Mouse (Mus musculus) hindbrain, embryonic 11.5 days (tissue): ENCODE measurements around the gene Slc6a20b. TPM values are rescaled to one million over a fixed set of nuclear protein-coding genes. Genes with fewer than 3 reads are reported as not detected.

Experiments used
- ATAC-seq: fragments of 200-750 bp; cut with Nextera tagmentation; 2 replicates; pipeline ENCODE4 v1.8.0; 2017; ENCODE audit warnings: mild to moderate bottlenecking, moderate TSS enrichment, moderate library complexity; ENCODE audit not compliant: low FRiP score
- DNase-seq: peaks from one replicate; pipeline ENCODE4 v3.0.0-alpha.2; 2015; ENCODE audit warnings: low spot score
- H3K27ac ChIP-seq: fragments of 300-500 bp; sonication (generic); 2 replicates; pipeline ENCODE4 v1.5.1; 2014; ENCODE audit warnings: mild to moderate bottlenecking, low read depth, low read length
- H3K27me3 ChIP-seq: fragments of 300-500 bp; sonication (generic); 2 replicates; pipeline ENCODE4 v1.6.1; 2014; ENCODE audit warnings: mild to moderate bottlenecking, low read length, moderate library complexity, mixed read lengths; ENCODE audit not compliant: control insufficient read depth, insufficient read depth
- H3K36me3 ChIP-seq: fragments of 300-500 bp; sonication (generic); 2 replicates; pipeline ENCODE4 v1.6.1; 2014; ENCODE audit warnings: mild to moderate bottlenecking, low read length, moderate library complexity, mixed read lengths; ENCODE audit not compliant: control insufficient read depth, insufficient read depth
- H3K4me1 ChIP-seq: fragments of 300-500 bp; sonication (generic); replicated peaks from 2 replicates; pipeline ENCODE4 v1.6.1; 2014; ENCODE audit warnings: low read length, mixed read lengths; ENCODE audit not compliant: control insufficient read depth, insufficient read depth
- H3K4me2 ChIP-seq: fragments of 300-500 bp; sonication (generic); replicated peaks from 2 replicates; pipeline ENCODE4 v1.6.1; 2014; ENCODE audit warnings: mild to moderate bottlenecking, low read depth, low read length
- H3K4me3 ChIP-seq: fragments of 300-500 bp; sonication (generic); 2 replicates; pipeline ENCODE4 v1.5.1; 2014; ENCODE audit warnings: low read depth, low read length
- H3K9ac ChIP-seq: fragments of 300-500 bp; sonication (generic); 2 replicates; pipeline ENCODE4 v1.6.1; 2014; ENCODE audit warnings: low read depth, low read length
- H3K9me3 ChIP-seq: fragments of 300-500 bp; sonication (generic); 2 replicates; pipeline ENCODE4 v1.6.1; 2016; ENCODE audit warnings: low read length; ENCODE audit not compliant: control insufficient read depth
- WGBS: fragments of 180-500 bp; shearing (Covaris S2); extraction: QIAGEN DNeasy Blood & Tissue Kit; methylation state at CpG from one replicate; pipeline ENCODE4 v1.1.7; 2014; 5-methylcytosine and 5-hydroxymethylcytosine counted together
- polyA plus RNA-seq: library from polyadenylated mRNA; unstranded; fragments of >200 nt; fragmentation: Nextera tagmentation; extraction: Ambion mirVana; gene quantifications from 2 replicates; pipeline ENCODE4 v1.2.1, GENCODE M21; 2014

The Slc6a20b gene
- polyA plus RNA-seq, 1 experiment from 2014 or later = 0.22 TPM

DNA sequence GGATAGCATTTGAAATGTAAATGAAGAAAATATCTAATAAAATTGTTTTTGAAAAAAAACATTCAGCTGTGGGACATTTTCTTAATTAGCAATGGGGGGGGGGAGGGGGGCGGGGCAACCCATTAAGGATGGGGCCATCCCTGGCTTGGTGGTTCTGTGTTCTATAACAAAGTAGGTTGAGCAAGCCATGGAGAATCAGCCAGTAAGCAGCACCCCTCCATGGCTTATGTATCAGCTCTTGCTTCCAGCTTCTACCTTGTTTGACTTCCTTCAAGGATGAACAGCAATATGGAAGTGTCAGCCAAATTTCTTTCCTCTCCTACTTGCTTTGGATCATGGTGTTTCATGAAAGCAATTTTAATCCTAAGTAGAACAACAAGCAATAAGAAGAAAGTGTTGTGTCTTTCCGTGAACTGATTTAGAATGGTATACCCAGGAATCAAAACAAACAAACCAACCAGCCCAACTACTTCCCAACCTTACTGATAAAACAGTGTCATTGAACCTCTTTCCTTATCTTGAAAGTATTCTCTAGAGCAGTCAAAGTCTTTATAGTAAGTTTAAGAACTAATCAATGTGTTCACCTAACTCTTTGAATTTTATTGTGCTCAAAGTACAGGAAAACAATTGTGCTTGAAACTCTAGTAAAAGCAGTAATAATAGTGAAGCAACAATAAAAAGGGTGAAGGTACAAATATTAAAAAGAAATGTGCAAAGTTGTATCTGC, 17.6 kb upstream of the Slc6a20b start:
- Histone ChIP-seq H3K36me3 (no peaks in the 10 kb centered on the region), H3K27me3 (no peaks in the 10 kb centered on the region), H3K4me3 (no peak overlapping the region), H3K4me1 (no peaks in the 10 kb centered on the region), H3K9me3 (no peaks in the 10 kb centered on the region), H3K4me2 (no peak overlapping the region), H3K9ac (no peak overlapping the region), H3K27ac (no peak overlapping the region)
- WGBS = 78% methylated on average over 2 of the region's 2 CpGs
- DNase-seq = no peak
- ATAC-seq = no peak

DNA sequence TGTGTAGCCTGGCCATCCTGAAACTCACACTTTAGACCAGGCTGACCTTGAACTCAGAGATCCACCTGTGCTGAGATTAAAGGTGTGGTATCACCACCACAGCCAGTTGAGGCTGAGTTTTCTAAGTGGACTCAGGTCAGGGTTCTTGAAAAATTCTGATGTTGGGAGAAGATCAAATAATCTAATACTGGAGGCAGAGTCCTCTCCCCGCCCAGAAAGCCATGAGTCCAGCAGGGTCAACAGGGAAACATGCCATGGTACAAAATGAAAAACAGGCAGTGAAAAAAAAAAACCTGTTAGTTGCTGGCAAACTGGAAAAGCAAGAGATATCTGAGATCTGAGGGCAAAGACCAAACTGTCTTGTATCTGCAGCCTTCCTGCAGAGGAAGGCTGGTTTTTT, 7.7 kb upstream of the Slc6a20b start:
- 82% methylated on average over 1 of the region's 1 CpGs for WGBS
- DNase-seq (no peak), ATAC-seq (no peak)
- no peaks in the 10 kb centered on the region for H3K27me3 ChIP-seq
- H3K36me3 ChIP-seq = no peaks in the 10 kb centered on the region
- no peaks in the 10 kb centered on the region for H3K4me1 ChIP-seq
- no peak overlapping the region for H3K9ac ChIP-seq
- no peak overlapping the region for H3K27ac ChIP-seq
- H3K4me2 ChIP-seq = no peak overlapping the region
- H3K4me3 ChIP-seq = no peak overlapping the region
- no peaks in the 10 kb centered on the region for H3K9me3 ChIP-seq

DNA sequence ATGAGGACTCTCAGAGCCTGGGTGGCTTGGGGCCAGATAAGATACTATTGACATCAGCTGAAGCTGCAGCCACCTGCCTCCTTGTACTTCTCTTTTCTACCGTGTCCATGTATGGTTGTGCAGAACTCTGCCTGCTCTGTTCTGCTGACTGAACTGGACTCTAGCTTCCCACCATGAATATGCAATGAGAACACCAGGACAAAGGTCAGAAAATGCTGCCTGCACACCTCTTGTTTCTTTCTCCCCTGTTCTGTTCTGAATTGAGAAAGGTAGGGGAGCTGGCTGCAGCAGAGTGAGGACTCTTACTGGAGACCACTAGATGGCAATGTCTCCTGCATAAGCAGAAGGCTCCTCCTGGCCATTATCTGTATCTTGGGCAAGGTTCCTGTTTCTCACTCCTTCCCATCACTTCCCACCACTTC, 6.3 kb upstream of the Slc6a20b start:
- Histone ChIP-seq H3K27ac (no peak overlapping the region), H3K27me3 (no peaks in the 10 kb centered on the region), H3K4me1 (no peaks in the 10 kb centered on the region), H3K9ac (no peak overlapping the region), H3K9me3 (no peaks in the 10 kb centered on the region), H3K4me2 (no peak overlapping the region), H3K36me3 (no peaks in the 10 kb centered on the region), H3K4me3 (no peak overlapping the region)
- ATAC-seq = no peak
- DNase-seq = peak; percentile 36
- WGBS = 96% methylated on average over 1 of the region's 1 CpGs

DNA sequence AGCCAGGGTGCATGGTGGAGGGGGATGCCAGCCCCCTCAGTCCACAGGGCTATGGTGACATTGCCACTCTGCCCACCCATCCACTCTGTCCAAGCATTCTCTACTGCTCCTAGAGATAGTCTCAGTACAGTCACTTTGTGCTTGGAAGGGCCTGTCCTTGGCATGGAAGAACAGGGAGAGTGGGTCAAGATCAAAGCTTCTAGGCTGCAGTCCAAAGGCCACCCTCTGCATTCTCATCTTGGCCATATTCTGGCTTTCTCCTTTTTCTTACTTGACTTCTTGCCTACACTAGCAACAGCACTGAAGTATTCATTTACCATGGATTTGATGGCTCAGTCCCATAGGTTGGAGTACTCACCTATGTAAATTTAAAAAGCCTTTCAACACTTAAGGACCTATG, 5.9 kb upstream of the Slc6a20b start:
- no peak overlapping the region for H3K27ac ChIP-seq
- DNase-seq = no peak
- no peaks in the 10 kb centered on the region for H3K9me3 ChIP-seq

DNA sequence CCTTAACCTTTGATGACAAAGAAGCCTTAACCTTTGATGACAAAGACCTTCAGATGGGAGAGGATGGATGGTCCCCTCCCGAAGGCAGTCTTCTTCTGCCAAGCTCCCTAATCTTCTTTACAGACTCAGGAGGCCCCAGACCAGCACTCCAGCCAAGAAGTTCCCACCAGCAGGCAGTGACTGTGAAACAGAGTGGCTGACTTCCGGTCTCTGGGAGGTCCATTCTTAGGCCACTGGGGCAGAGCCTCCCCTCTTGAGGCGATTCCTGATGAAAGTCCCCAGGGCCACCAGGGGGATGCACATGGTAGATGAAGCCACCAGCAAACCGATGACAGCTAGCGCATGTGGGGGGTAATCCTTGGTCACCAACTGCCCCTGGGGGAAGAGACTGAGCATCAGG, 4.4 kb upstream of the Slc6a20b start:
- Histone ChIP-seq H3K4me3 (no peak overlapping the region), H3K4me2 (no peak overlapping the region), H3K4me1 (no peaks in the 10 kb centered on the region), H3K9ac (no peak overlapping the region), H3K27ac (no peak overlapping the region), H3K9me3 (no peaks in the 10 kb centered on the region), H3K36me3 (no peaks in the 10 kb centered on the region), H3K27me3 (no peaks in the 10 kb centered on the region)
- 69% methylated on average over 5 of the region's 5 CpGs for WGBS
- no peak for DNase-seq
- ATAC-seq = no peak

More for the DNA sequence above, 5.9 kb upstream of the Slc6a20b start:
- no peak for ATAC-seq
- H3K4me3 ChIP-seq = no peak overlapping the region
- H3K36me3 ChIP-seq = no peaks in the 10 kb centered on the region
- no peak overlapping the region for H3K9ac ChIP-seq
- H3K4me1 ChIP-seq = no peaks in the 10 kb centered on the region
- no peaks in the 10 kb centered on the region for H3K27me3 ChIP-seq
- H3K4me2 ChIP-seq = no peak overlapping the region

DNA sequence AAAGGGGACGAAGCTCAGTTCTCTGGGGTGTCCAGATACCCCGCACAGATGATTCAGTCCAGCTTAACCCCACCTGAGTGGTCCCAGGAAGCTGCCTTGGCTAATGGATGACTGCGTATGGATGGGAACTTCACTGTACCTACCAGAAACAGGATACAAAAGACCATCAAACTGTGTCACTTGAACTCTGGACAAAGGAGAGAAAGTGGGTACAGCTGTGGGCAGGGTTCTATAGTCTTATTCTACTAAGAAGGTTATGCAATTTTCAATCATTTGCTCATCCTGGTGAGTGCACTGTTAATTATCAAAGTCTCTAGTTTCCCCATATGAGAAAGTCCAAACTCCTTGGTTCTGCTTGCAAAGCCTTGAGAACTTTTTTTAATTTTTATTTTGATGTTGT, 628 bp upstream of the Slc6a20b start:
- ATAC-seq (no peak), DNase-seq (no peak)
- H3K36me3 ChIP-seq = no peaks in the 10 kb centered on the region
- H3K4me2 ChIP-seq = no peak overlapping the region
- H3K4me3 ChIP-seq = no peak overlapping the region
- no peaks in the 10 kb centered on the region for H3K9me3 ChIP-seq
- H3K9ac ChIP-seq = no peak overlapping the region
- 83% methylated on average over 3 of the region's 3 CpGs for WGBS
- no peaks in the 10 kb centered on the region for H3K4me1 ChIP-seq
- H3K27me3 ChIP-seq = no peaks in the 10 kb centered on the region
- H3K27ac ChIP-seq = no peak overlapping the region

DNA sequence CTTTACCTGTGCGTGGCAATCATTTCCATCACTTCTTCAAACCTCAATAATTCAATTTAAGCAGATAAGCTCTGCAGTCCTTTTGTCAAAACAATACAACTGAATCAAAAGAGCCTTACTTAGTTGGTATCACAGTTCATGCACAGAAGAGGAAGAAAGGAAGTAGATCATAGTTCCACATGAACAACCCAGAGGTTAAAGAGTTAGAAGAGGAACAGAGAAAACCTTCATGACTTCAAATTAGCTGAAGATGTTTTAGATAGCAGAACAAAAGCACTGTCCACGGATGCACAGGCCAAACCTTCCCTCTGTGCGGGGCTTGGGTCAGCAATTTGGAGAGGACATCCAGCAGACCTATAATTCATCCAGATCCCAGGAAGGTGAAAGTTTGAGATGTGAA, 699 bp downstream of the Slc6a20b start:
- WGBS = 88% methylated on average over 3 of the region's 3 CpGs
- Histone ChIP-seq H3K4me2 (no peak overlapping the region), H3K9me3 (no peaks in the 10 kb centered on the region), H3K36me3 (no peaks in the 10 kb centered on the region), H3K27me3 (no peaks in the 10 kb centered on the region), H3K4me1 (no peaks in the 10 kb centered on the region), H3K4me3 (no peak overlapping the region), H3K9ac (no peak overlapping the region), H3K27ac (no peak overlapping the region)
- no peak for ATAC-seq
- DNase-seq = no peak

DNA sequence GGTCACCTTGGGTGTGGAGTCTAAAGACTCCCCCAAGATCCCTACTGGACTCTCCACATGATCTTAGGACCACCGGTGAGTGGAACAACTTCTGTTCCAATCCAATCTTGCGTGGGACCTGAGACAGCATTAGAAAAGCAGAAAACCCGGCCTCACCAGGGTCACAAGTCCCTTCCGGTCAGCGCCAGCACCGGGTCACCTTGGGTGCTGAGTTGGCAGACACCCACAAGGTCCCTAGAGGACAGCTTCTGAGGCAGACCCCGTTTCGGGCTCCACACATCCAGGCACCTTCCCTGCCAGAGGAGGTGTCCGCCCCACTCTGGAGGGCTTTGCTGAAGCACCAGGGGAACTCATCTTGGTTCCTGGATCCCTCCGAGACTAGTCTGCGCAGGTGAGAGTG, 6.5 kb downstream of the Slc6a20b start:
- Histone ChIP-seq H3K4me1 (no peaks in the 10 kb centered on the region), H3K4me2 (no peak overlapping the region), H3K27me3 (no peaks in the 10 kb centered on the region), H3K9ac (no peak overlapping the region), H3K27ac (no peak overlapping the region), H3K36me3 (no peaks in the 10 kb centered on the region), H3K9me3 (no peaks in the 10 kb centered on the region), H3K4me3 (no peak overlapping the region)
- ATAC-seq (no peak), DNase-seq (no peak)
- 89% methylated on average over 11 of the region's 11 CpGs for WGBS

DNA sequence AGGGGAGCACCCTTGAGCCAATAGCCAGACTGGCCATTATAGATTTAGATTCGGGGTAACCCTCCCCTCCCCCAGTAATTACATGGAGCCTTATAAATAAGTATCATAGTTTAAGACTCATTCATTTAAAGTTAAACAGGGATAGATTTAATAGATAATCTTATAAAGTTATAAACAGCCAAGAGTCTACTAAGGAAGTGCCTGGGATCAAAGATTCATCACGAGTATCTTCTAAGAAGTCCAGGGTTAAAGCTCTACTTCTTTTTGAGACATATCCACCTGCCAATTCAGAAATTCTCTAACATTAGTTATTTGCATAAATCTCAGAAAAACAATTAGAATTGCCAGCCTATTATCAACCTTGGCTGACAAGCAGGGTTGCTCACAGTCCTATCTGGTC, 7.6 kb downstream of the Slc6a20b start:
- no peaks in the 10 kb centered on the region for H3K27me3 ChIP-seq
- no peaks in the 10 kb centered on the region for H3K4me1 ChIP-seq
- H3K4me3 ChIP-seq = no peak overlapping the region
- H3K9ac ChIP-seq = no peak overlapping the region
- no peak overlapping the region for H3K4me2 ChIP-seq
- ATAC-seq (no peak), DNase-seq (no peak)
- H3K27ac ChIP-seq = no peak overlapping the region
- WGBS = 87% methylated on average over 2 of the region's 2 CpGs
- no peaks in the 10 kb centered on the region for H3K9me3 ChIP-seq
- no peaks in the 10 kb centered on the region for H3K36me3 ChIP-seq
